Mouse (Mus musculus): ENCODE results near the gene 1190005I06Rik.

DNA sequence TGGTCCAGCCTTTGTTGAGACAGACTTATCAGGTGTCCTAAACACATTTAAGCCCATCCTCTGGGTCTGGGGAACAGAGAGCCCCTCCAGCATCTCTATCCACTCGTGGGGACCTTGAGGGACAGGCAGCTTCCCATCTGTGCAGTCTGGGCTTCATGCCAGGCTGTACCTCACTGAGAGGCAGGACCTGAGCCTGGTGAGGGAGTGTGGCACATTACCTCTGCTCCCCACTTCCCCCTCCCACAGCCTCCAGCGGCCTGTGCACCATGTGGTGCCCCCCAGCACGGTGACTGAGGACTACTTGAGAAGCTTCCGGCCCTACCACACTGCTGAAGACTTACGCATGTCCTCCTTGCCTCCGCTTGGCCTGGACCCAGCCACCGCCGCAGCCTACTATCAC, 80.8 kb downstream of the 1190005I06Rik start:
- TF ChIP-seq POLR2A (IDR thresholded peaks at IDR 0.05; ENCODE audit: control insufficient read depth, low read depth, low read length) (no peak), CTCF (IDR thresholded peaks at IDR 0.05; ENCODE audit: control insufficient read depth, insufficient read depth, insufficient replicate concordance, low read depth, low read length) (no peak)
